Mouse (Mus musculus) macrophage (primary cell): ENCODE measurements around the gene 4833439L19Rik. TPM values are rescaled to one million over a fixed set of nuclear protein-coding genes. Genes with fewer than 3 reads are reported as not detected.

Experiments
- H3K27ac ChIP-seq: fragments of 350-480 bp; formaldehyde crosslinking; 2 replicates; pipeline ENCODE4 v1.9.0; 2021
- H3K36me3 ChIP-seq: fragments of 350-480 bp; formaldehyde crosslinking; 2 replicates; pipeline ENCODE4 v1.9.0; 2021; ENCODE audit errors: inconsistent target
- H3K4me3 ChIP-seq: fragments of 350-480 bp; formaldehyde crosslinking; 2 replicates; pipeline ENCODE4 v1.9.0; 2021; ENCODE audit errors: inconsistent target
- H3K79me2 ChIP-seq: fragments of 350-480 bp; formaldehyde crosslinking; 2 replicates; pipeline ENCODE4 v1.9.0; 2021; ENCODE audit errors: inconsistent target
- WGBS: methylation state at CpG from one replicate; pipeline ENCODE4 v1.1.7; 2026; ENCODE audit warnings: inconsistent platforms; ENCODE audit not compliant: missing documents; 5-methylcytosine and 5-hydroxymethylcytosine counted together
- polyA plus RNA-seq: library from polyadenylated mRNA; stranded (reverse); fragments of 250-400 nt; gene quantifications from 3 replicates; pipeline ENCODE4 v1.2.4, GENCODE M21; 2018; ENCODE audit warnings: inconsistent platforms

Gene 4833439L19Rik
- polyA plus RNA-seq, 1 experiment from 2014 or later: 57.6 TPM

GRCm38 (mm10) chr13:54570736-54571135, 5.5 kb upstream of the 4833439L19Rik start:
- no peak overlapping the region for H3K4me3 ChIP-seq
- H3K79me2 ChIP-seq: peaks cover 4% of the 10 kb centered on the region; the same call in 1 of the 2 replicates
- H3K36me3 ChIP-seq: no peaks in the 10 kb centered on the region
- no peak overlapping the region for H3K27ac ChIP-seq
- WGBS: 96% methylated on average over 4 of the region's 4 CpGs

GRCm38 (mm10) chr13:54569282-54569681, 4.0 kb upstream of the 4833439L19Rik start:
- no peaks in the 10 kb centered on the region for H3K36me3 ChIP-seq
- WGBS: 92% methylated on average over 1 of the region's 1 CpGs

GRCm38 (mm10) chr13:54568380-54568779, 3.1 kb upstream of the 4833439L19Rik start:
- Histone ChIP-seq H3K36me3 (no peaks in the 10 kb centered on the region), H3K79me2 (peaks cover 15% of the 10 kb centered on the region), H3K4me3 (no peak overlapping the region), H3K27ac (no peak overlapping the region)
- 61% methylated on average over 5 of the region's 5 CpGs for WGBS

More at GRCm38 (mm10) chr13:54569282-54569681, 4.0 kb upstream of the 4833439L19Rik start:
- Histone ChIP-seq H3K4me3 (no peak overlapping the region), H3K79me2 (peaks cover 6% of the 10 kb centered on the region), H3K27ac (no peak overlapping the region)

- Histone ChIP-seq H3K27ac (no peak overlapping the region), H3K4me3 (peak overlapping the region; percentile 87), H3K36me3 (peaks cover 18% of the 10 kb centered on the region), H3K79me2 (peaks cover 41% of the 10 kb centered on the region)
- WGBS: 69% methylated on average over 8 of the region's 8 CpGs
Observed at GRCm38 (mm10) chr13:54565594-54566345, 535 bp upstream of the 4833439L19Rik start.

GRCm38 (mm10) chr13:54564232-54565200, 719 bp downstream of the 4833439L19Rik start:
- WGBS: 10% methylated on average over 45 of the region's 45 CpGs

GRCm38 (mm10) chr13:54562562-54562961, 2.7 kb downstream of the 4833439L19Rik start:
- 88% methylated on average over 7 of the region's 7 CpGs for WGBS
- Histone ChIP-seq H3K27ac (no peak overlapping the region), H3K79me2 (peaks cover 43% of the 10 kb centered on the region), H3K36me3 (peaks cover 41% of the 10 kb centered on the region), H3K4me3 (no peak overlapping the region)

More at GRCm38 (mm10) chr13:54564232-54565200, 719 bp downstream of the 4833439L19Rik start:
- Histone ChIP-seq H3K36me3 (peaks cover 30% of the 10 kb centered on the region), H3K79me2 (peaks cover 43% of the 10 kb centered on the region), H3K4me3 (peak overlapping the region; percentile 87), H3K27ac (no peak overlapping the region)

GRCm38 (mm10) chr13:54560608-54561007, 4.6 kb downstream of the 4833439L19Rik start:
- Histone ChIP-seq H3K36me3 (peaks cover 54% of the 10 kb centered on the region), H3K79me2 (peaks cover 43% of the 10 kb centered on the region), H3K27ac (no peak overlapping the region), H3K4me3 (no peak overlapping the region)
- 93% methylated on average over 6 of the region's 7 CpGs for WGBS

- 89% methylated on average over 2 of the region's 2 CpGs for WGBS
- Histone ChIP-seq H3K27ac (no peak overlapping the region), H3K36me3 (peaks cover 54% of the 10 kb centered on the region)
Observed at GRCm38 (mm10) chr13:54559656-54560055, 5.6 kb downstream of the 4833439L19Rik start.

GRCm38 (mm10) chr13:54557652-54558051, 7.6 kb downstream of the 4833439L19Rik start:
- H3K27ac ChIP-seq: no peak overlapping the region
- H3K36me3 ChIP-seq: peaks cover 61% of the 10 kb centered on the region
- 93% methylated on average over 1 of the region's 1 CpGs for WGBS
- no peak overlapping the region for H3K4me3 ChIP-seq
- H3K79me2 ChIP-seq: peaks cover 21% of the 10 kb centered on the region

More at GRCm38 (mm10) chr13:54559656-54560055, 5.6 kb downstream of the 4833439L19Rik start:
- Histone ChIP-seq H3K79me2 (peaks cover 41% of the 10 kb centered on the region), H3K4me3 (no peak overlapping the region)

GRCm38 (mm10) chr13:54556796-54557195, 8.4 kb downstream of the 4833439L19Rik start:
- Histone ChIP-seq H3K36me3 (peaks cover 67% of the 10 kb centered on the region), H3K27ac (no peak overlapping the region), H3K4me3 (no peak overlapping the region), H3K79me2 (peaks cover 13% of the 10 kb centered on the region; the same call in 1 of the 2 replicates)
- WGBS: 100% methylated on average over 3 of the region's 3 CpGs

- WGBS: 92% methylated on average over 9 of the region's 9 CpGs
- H3K27ac ChIP-seq: no peak overlapping the region
- H3K36me3 ChIP-seq: peaks cover 67% of the 10 kb centered on the region
- H3K4me3 ChIP-seq: no peak overlapping the region
- peaks cover 6% of the 10 kb centered on the region; the same call in 1 of the 2 replicates for H3K79me2 ChIP-seq
Observed at GRCm38 (mm10) chr13:54556176-54556575, 9.1 kb downstream of the 4833439L19Rik start.

- H3K79me2 ChIP-seq: no peaks in the 10 kb centered on the region
- WGBS: 96% methylated on average over 7 of the region's 7 CpGs
- peaks cover 24% of the 10 kb centered on the region for H3K36me3 ChIP-seq
- no peak overlapping the region for H3K4me3 ChIP-seq
- H3K27ac ChIP-seq: no peak overlapping the region
Observed at GRCm38 (mm10) chr13:54548036-54548435, 17.2 kb downstream of the 4833439L19Rik start.

- no peak overlapping the region for H3K27ac ChIP-seq
- H3K79me2 ChIP-seq: no peaks in the 10 kb centered on the region
- H3K4me3 ChIP-seq: no peak overlapping the region
- no peaks in the 10 kb centered on the region for H3K36me3 ChIP-seq
Observed at GRCm38 (mm10) chr13:54532134-54532533, 33.1 kb downstream of the 4833439L19Rik start.

- Histone ChIP-seq H3K36me3 (no peaks in the 10 kb centered on the region), H3K79me2 (no peaks in the 10 kb centered on the region), H3K4me3 (no peak overlapping the region), H3K27ac (no peak overlapping the region)
- 91% methylated on average over 6 of the region's 6 CpGs for WGBS
Observed at GRCm38 (mm10) chr13:54527140-54527539, 38.1 kb downstream of the 4833439L19Rik start.
